Comparison of ENCODE assay signal across 25 mouse cellular contexts in the genomic region with DNA sequence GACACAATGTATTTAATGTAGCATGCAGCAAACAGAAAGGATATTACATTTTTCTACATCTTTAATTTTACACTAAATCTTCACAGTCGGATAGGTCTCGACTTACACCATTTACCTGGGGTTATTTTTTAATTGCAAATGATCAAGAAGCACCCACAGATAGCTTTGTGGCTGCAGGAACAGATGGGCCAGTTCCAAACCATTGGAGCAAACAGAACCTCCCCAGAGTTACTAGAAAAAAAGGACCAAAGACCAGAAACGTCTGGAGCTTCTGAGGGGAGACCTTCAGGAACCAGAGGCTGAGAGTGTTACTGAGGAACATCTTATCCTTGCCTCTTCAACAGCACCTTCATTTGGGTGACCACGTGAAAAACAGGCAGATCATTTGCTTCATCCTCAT.
DNase-seq lines count a peak whose midpoint lies in the region; ATAC-seq and TF ChIP-seq lines count a peak whose summit lies in the region.
"Had no signal": no experiment of that assay in that cellular context is flagged by ENCODE, and none has a peak within 500 bp of the region (broad histone marks: within the 10 kb centered on the region; RNA-seq: fewer than 3 reads in every experiment).

No protein-coding gene starts in this region.

- H3K9ac ChIP-seq in kidney, embryonic 15.5 days = no peak overlapping the region
- H3K9ac ChIP-seq: embryonic facial prominence, embryonic 13.5 days; forebrain, embryonic 12.5 days; forebrain, embryonic 15.5 days; hindbrain, embryonic 12.5 days; hindbrain, embryonic 15.5 days had no signal

- TF ChIP-seq CTCF in cortical plate, adult 2 months (IDR thresholded peaks at IDR 0.05; ENCODE audit: extremely low read depth, insufficient read depth, low read length) = no peak

- no peaks in the 10 kb centered on the region for H3K9me3 ChIP-seq in kidney, embryonic 15.5 days (replicated peaks)
- H3K9me3 ChIP-seq: embryonic facial prominence, embryonic 10.5 days; embryonic facial prominence, embryonic 13.5 days; forebrain, embryonic 12.5 days; forebrain, embryonic 15.5 days; hindbrain, embryonic 12.5 days; hindbrain, embryonic 15.5 days had no signal

- H3K27me3 ChIP-seq in kidney, embryonic 15.5 days = no peaks in the 10 kb centered on the region
- H3K27me3 ChIP-seq: CH12.LX; embryonic facial prominence, embryonic 13.5 days; forebrain, embryonic 12.5 days; forebrain, embryonic 15.5 days; hindbrain, embryonic 12.5 days; hindbrain, embryonic 15.5 days; Patski had no signal

- TF ChIP-seq POLR2A in cortical plate, adult 2 months (IDR thresholded peaks at IDR 0.05; ENCODE audit: extremely low read depth, insufficient read depth, low read length) = no peak

- H3K36me3 ChIP-seq in kidney, embryonic 15.5 days = no peaks in the 10 kb centered on the region
- H3K36me3 ChIP-seq: embryonic facial prominence, embryonic 10.5 days; embryonic facial prominence, embryonic 13.5 days; forebrain, embryonic 12.5 days; forebrain, embryonic 15.5 days; G1E; hindbrain, embryonic 12.5 days; hindbrain, embryonic 15.5 days had no signal

- H3K4me1 ChIP-seq in kidney, embryonic 15.5 days = peaks cover 5% of the 10 kb centered on the region; the same call in 1 of the 2 replicates
- peaks cover 3% of the 10 kb centered on the region for H3K4me1 ChIP-seq in cortical plate, adult 2 months (ENCODE audit: control insufficient read depth, insufficient read depth, low read length)
- H3K4me1 ChIP-seq: hindbrain, embryonic 15.5 days had no signal

- H3K27ac ChIP-seq in kidney, embryonic 15.5 days = no peak overlapping the region
- H3K27ac ChIP-seq in cortical plate, adult 2 months (ENCODE audit: insufficient read depth, low read length) = peak overlapping the region; percentile 50
- H3K27ac ChIP-seq: embryonic facial prominence, embryonic 10.5 days; embryonic facial prominence, embryonic 13.5 days; forebrain, embryonic 12.5 days; forebrain, embryonic 15.5 days; hindbrain, embryonic 12.5 days; hindbrain, embryonic 15.5 days had no signal

- no peak overlapping the region for H3K4me2 ChIP-seq in kidney, embryonic 15.5 days
- H3K4me2 ChIP-seq: embryonic facial prominence, embryonic 13.5 days; forebrain, embryonic 12.5 days; forebrain, embryonic 15.5 days; heart, embryonic 11.5 days; hindbrain, embryonic 12.5 days; hindbrain, embryonic 15.5 days had no signal

- DNase-seq in kidney, adult 11 months = peak; percentile 19
- DNase-seq in kidney, adult 9 months = peak; percentile 53
- no peak for DNase-seq in kidney, postnatal 4 days
- DNase-seq in spleen, postnatal 36 days (ENCODE audit: low spot score in 2 of 2) = no peak
- DNase-seq: adrenal gland, postnatal 14 days; B cell, adult 2 months; cerebellum, adult 11 months; cerebellum, adult 2 months; cerebellum, adult 9-11 months; cerebellum, postnatal 25 days; embryo, embryonic 11 days; gastrocnemius, postnatal 25 days had no signal

- no peak overlapping the region for H3K4me3 ChIP-seq in kidney, embryonic 15.5 days (replicated peaks)
- H3K4me3 ChIP-seq in cortical plate, adult 2 months (ENCODE audit: insufficient read depth, low read length) = no peak overlapping the region
- H3K4me3 ChIP-seq: embryonic facial prominence, embryonic 10.5 days; embryonic facial prominence, embryonic 13.5 days; erythroblast, embryonic 14.5 days; forebrain, embryonic 12.5 days; forebrain, embryonic 15.5 days; hindbrain, embryonic 12.5 days; hindbrain, embryonic 15.5 days had no signal

- WGBS in kidney, embryonic 15.5 days = 56% methylated on average over 4 of the region's 4 CpGs

- ATAC-seq in kidney, embryonic 15.5 days (replicated peaks; ENCODE audit: low FRiP score) = no peak
- ATAC-seq: forebrain, embryonic 15.5 days; Patski had no signal

Comparison
In these comparisons a context has a peak if more than half of its experiments do, and no peak if none do; other contexts are left out.
1. DNase-seq: peak in kidney, adult 11 months (single experiment) and kidney, adult 9 months (single experiment); none in kidney, postnatal 4 days (0 of 2) and spleen, postnatal 36 days (0 of 2).